Mouse (Mus musculus) hindbrain, embryonic 12.5 days (tissue): ENCODE data around the gene Zfp683. TPM values are rescaled to one million over a fixed set of nuclear protein-coding genes. Genes with fewer than 3 reads are reported as not detected.

Source experiments
- ATAC-seq: fragments of 200-750 bp; cut with Nextera tagmentation; 2 replicates; pipeline ENCODE4 v1.8.0; 2017; ENCODE audit warnings: moderate TSS enrichment; ENCODE audit not compliant: low FRiP score
- H3K27ac ChIP-seq: fragments of 300-500 bp; sonication (generic); 2 replicates; pipeline ENCODE4 v1.5.1; 2016; ENCODE audit warnings: mild to moderate bottlenecking
- H3K27me3 ChIP-seq: fragments of 300-500 bp; sonication (generic); 2 replicates; pipeline ENCODE4 v1.6.1; 2016; ENCODE audit warnings: mild to moderate bottlenecking
- H3K36me3 ChIP-seq: fragments of 300-500 bp; sonication (generic); 2 replicates; pipeline ENCODE4 v1.6.1; 2016; ENCODE audit warnings: mild to moderate bottlenecking
- H3K4me1 ChIP-seq: fragments of 300-500 bp; sonication (generic); 2 replicates; pipeline ENCODE4 v1.6.1; 2016
- H3K4me2 ChIP-seq: fragments of 300-500 bp; sonication (generic); replicated peaks from 2 replicates; pipeline ENCODE4 v1.6.1; 2016; ENCODE audit warnings: mild to moderate bottlenecking
- H3K4me3 ChIP-seq: fragments of 300-500 bp; sonication (generic); 2 replicates; pipeline ENCODE4 v1.5.1; 2016; ENCODE audit warnings: mild to moderate bottlenecking
- H3K9ac ChIP-seq: fragments of 300-500 bp; sonication (generic); 2 replicates; pipeline ENCODE4 v1.6.1; 2016; ENCODE audit warnings: mild to moderate bottlenecking, moderate library complexity
- H3K9me3 ChIP-seq: fragments of 300-500 bp; sonication (generic); replicated peaks from 2 replicates; pipeline ENCODE4 v1.6.1; 2016; ENCODE audit warnings: mild to moderate bottlenecking
- WGBS: fragments of 180-500 bp; shearing (Covaris S2); methylation state at CpG from one replicate; pipeline ENCODE4 v1.1.7; 2016; 5-methylcytosine and 5-hydroxymethylcytosine counted together
- polyA plus RNA-seq: library from polyadenylated mRNA; unstranded; fragments of >200 nt; fragmentation: Nextera tagmentation; extraction: Ambion mirVana; gene quantifications from 2 replicates; pipeline ENCODE4 v1.2.1, GENCODE M21; 2016

Zfp683 gene
- polyA plus RNA-seq, 1 experiment from 2014 or later = not detected

DNA sequence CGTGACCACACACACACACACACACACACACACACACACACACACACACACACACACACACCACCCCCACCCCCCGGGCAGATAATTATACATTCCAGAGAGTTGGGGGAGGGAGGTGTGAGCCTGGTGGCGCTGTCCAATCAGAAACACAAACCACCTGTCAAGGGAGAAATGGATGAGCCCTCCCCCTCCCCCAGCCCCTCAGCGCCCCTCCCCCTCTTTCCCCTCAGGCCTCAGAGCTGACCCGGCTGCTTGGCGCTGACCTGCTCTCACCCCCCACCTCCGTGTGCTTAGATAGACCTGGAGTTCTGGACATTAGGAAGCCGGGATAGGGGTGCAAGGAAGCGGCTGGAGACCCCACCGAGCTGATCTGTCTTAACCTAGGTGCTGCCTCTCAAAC, 34.4 kb upstream of the Zfp683 start:
- no peaks in the 10 kb centered on the region for H3K36me3 ChIP-seq
- peaks cover 4% of the 10 kb centered on the region; the same call in 1 of the 2 replicates for H3K27me3 ChIP-seq
- peak overlapping the region; percentile 62 for H3K4me2 ChIP-seq
- 0% methylated on average over 10 of the region's 10 CpGs for WGBS
- H3K27ac ChIP-seq = peak overlapping the region; percentile 80
- peak overlapping the region; percentile 38 for H3K4me3 ChIP-seq
- ATAC-seq = peak; percentile 57
- H3K4me1 ChIP-seq = peaks cover 46% of the 10 kb centered on the region
- H3K9me3 ChIP-seq = no peaks in the 10 kb centered on the region
- no peak overlapping the region for H3K9ac ChIP-seq

GRCm38 (mm10) chr4:134019641-134020351, 33.8 kb upstream of the Zfp683 start:
- H3K36me3 ChIP-seq = no peaks in the 10 kb centered on the region
- peak overlapping the region; percentile 62 for H3K4me2 ChIP-seq
- H3K27me3 ChIP-seq = peaks cover 4% of the 10 kb centered on the region; the same call in 1 of the 2 replicates
- peak overlapping the region; percentile 38 for H3K4me3 ChIP-seq
- H3K4me1 ChIP-seq = peaks cover 46% of the 10 kb centered on the region
- no peaks in the 10 kb centered on the region for H3K9me3 ChIP-seq
- peak overlapping the region; percentile 47; the same call in 1 of the 2 replicates for H3K9ac ChIP-seq
- peak; percentile 47 for ATAC-seq
- H3K27ac ChIP-seq = peak overlapping the region; percentile 80
- 2% methylated on average over 16 of the region's 16 CpGs for WGBS

DNA sequence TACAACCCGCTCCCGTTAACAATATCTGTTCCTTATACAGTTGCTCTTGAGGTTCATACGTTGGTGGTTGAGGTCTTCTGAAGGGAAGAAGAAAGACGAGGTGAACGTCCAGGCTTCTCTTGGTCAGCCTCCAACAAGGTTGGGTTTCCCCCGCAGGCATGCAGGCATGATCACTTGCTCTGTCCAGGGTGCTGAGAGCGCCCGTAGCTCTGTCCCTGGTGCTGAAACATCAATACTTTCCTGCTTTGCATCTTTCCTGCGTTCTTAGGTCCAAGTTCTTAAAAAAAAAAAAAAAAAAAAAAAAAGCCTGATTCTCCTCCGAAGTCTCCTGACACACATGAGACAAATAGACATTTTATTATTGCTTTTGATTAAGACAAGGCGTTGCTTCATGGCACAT, 33.0 kb upstream of the Zfp683 start:
- Histone ChIP-seq H3K4me3 (no peak overlapping the region), H3K9ac (no peak overlapping the region), H3K9me3 (no peaks in the 10 kb centered on the region), H3K36me3 (no peaks in the 10 kb centered on the region), H3K27ac (no peak overlapping the region), H3K27me3 (peaks cover 4% of the 10 kb centered on the region; the same call in 1 of the 2 replicates), H3K4me1 (peaks cover 44% of the 10 kb centered on the region), H3K4me2 (peak overlapping the region; percentile 62)
- no peak for ATAC-seq
- 4% methylated on average over 11 of the region's 11 CpGs for WGBS

GRCm38 (mm10) chr4:134025802-134026201, 27.8 kb upstream of the Zfp683 start:
- Histone ChIP-seq H3K36me3 (no peaks in the 10 kb centered on the region), H3K4me2 (no peak overlapping the region), H3K4me3 (no peak overlapping the region), H3K9ac (no peak overlapping the region), H3K9me3 (no peaks in the 10 kb centered on the region), H3K27ac (no peak overlapping the region), H3K27me3 (no peaks in the 10 kb centered on the region), H3K4me1 (no peaks in the 10 kb centered on the region)
- WGBS = 24% methylated on average over 9 of the region's 9 CpGs
- no peak for ATAC-seq

- Histone ChIP-seq H3K27me3 (no peaks in the 10 kb centered on the region), H3K4me2 (peak overlapping the region; percentile 21; the same call in 1 of the 2 replicates), H3K9ac (no peak overlapping the region), H3K36me3 (no peaks in the 10 kb centered on the region), H3K4me1 (no peaks in the 10 kb centered on the region), H3K9me3 (no peaks in the 10 kb centered on the region), H3K4me3 (no peak overlapping the region), H3K27ac (no peak overlapping the region)
- peak; percentile 50; the same call in 1 of the 2 replicates for ATAC-seq
- WGBS = 4% methylated on average over 16 of the region's 16 CpGs
Measured at GRCm38 (mm10) chr4:134035953-134036352, 17.7 kb upstream of the Zfp683 start.

GRCm38 (mm10) chr4:134041317-134042123, 12.1 kb upstream of the Zfp683 start:
- H3K36me3 ChIP-seq = no peaks in the 10 kb centered on the region
- H3K9me3 ChIP-seq = no peaks in the 10 kb centered on the region
- no peak overlapping the region for H3K4me3 ChIP-seq
- H3K27ac ChIP-seq = peak overlapping the region; percentile 57; the same call in 1 of the 2 replicates
- H3K4me2 ChIP-seq = no peak overlapping the region
- H3K27me3 ChIP-seq = no peaks in the 10 kb centered on the region
- ATAC-seq = peak; percentile 54
- no peak overlapping the region for H3K9ac ChIP-seq
- peaks cover 7% of the 10 kb centered on the region for H3K4me1 ChIP-seq
- 60% methylated on average over 9 of the region's 9 CpGs for WGBS

DNA sequence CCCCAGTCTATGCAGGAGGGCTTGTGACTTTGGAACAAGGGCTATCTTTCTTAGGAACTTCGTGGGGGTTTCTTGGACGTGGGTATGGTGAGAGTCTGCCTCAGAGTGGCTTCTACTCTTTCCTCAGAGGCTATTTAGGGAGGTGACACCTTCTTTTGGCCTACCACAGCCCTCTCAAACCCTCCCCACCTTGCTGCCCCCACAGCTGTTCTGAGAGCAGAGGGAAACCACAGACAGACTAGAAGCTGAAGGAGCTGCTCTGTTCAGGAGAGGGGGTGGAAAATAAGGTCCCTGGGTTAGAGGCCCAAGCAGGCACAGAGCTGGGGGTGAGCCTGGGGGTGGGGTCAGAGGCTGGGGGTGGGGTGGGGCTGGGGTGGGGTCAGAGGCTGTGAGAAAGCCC, 10.6 kb upstream of the Zfp683 start:
- Histone ChIP-seq H3K9ac (no peak overlapping the region; the same call in 1 of the 2 replicates), H3K4me2 (no peak overlapping the region), H3K4me3 (no peak overlapping the region), H3K27ac (no peak overlapping the region), H3K4me1 (peaks cover 7% of the 10 kb centered on the region), H3K9me3 (no peaks in the 10 kb centered on the region), H3K36me3 (no peaks in the 10 kb centered on the region), H3K27me3 (no peaks in the 10 kb centered on the region)
- ATAC-seq = no peak
- 60% methylated on average over 2 of the region's 2 CpGs for WGBS

- H3K4me3 ChIP-seq = no peak overlapping the region
- no peak overlapping the region for H3K27ac ChIP-seq
- H3K36me3 ChIP-seq = no peaks in the 10 kb centered on the region
- no peaks in the 10 kb centered on the region for H3K4me1 ChIP-seq
- no peaks in the 10 kb centered on the region for H3K27me3 ChIP-seq
- H3K9me3 ChIP-seq = no peaks in the 10 kb centered on the region
- H3K4me2 ChIP-seq = no peak overlapping the region
- 77% methylated on average over 5 of the region's 5 CpGs for WGBS
- no peak for ATAC-seq
- no peak overlapping the region for H3K9ac ChIP-seq
Measured at GRCm38 (mm10) chr4:134047648-134048047, 6.0 kb upstream of the Zfp683 start.

GRCm38 (mm10) chr4:134051912-134052311, 1.7 kb upstream of the Zfp683 start:
- Histone ChIP-seq H3K36me3 (no peaks in the 10 kb centered on the region), H3K27me3 (no peaks in the 10 kb centered on the region), H3K4me1 (no peaks in the 10 kb centered on the region), H3K4me3 (no peak overlapping the region), H3K27ac (no peak overlapping the region), H3K9me3 (no peaks in the 10 kb centered on the region), H3K9ac (no peak overlapping the region), H3K4me2 (no peak overlapping the region)
- WGBS = 85% methylated on average over 5 of the region's 5 CpGs
- ATAC-seq = no peak

DNA sequence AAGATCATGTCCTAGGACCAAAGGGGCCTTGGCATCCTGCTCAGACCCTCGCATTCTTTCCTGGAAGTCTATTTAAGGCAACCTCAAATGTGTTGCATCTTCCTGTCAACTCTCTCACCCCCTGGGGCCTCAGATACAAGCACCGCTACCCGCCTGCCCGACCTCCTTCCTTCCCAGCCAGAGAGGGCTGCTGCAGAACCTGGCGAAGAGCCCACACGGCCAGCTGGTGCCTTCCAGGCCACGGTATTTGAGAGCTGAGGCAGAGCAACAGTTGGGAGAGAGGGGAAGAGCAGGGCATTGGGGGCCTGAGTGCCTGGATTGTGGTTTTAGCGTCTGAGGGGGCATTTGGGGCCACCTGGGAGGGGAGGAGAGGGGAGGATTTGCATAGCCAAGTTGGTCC, 1.1 kb upstream of the Zfp683 start:
- no peak overlapping the region for H3K9ac ChIP-seq
- H3K27ac ChIP-seq = no peak overlapping the region
- no peak overlapping the region for H3K4me2 ChIP-seq
- WGBS = 35% methylated on average over 8 of the region's 8 CpGs
- H3K27me3 ChIP-seq = no peaks in the 10 kb centered on the region; the same call in 1 of the 2 replicates
- no peaks in the 10 kb centered on the region for H3K9me3 ChIP-seq
- no peaks in the 10 kb centered on the region for H3K4me1 ChIP-seq
- no peak overlapping the region for H3K4me3 ChIP-seq
- H3K36me3 ChIP-seq = no peaks in the 10 kb centered on the region
- no peak for ATAC-seq

- peak overlapping the region; percentile 26 for H3K4me2 ChIP-seq
- no peaks in the 10 kb centered on the region for H3K9me3 ChIP-seq
- H3K27me3 ChIP-seq = peaks cover 22% of the 10 kb centered on the region
- no peaks in the 10 kb centered on the region for H3K36me3 ChIP-seq
- no peak overlapping the region for H3K9ac ChIP-seq
- no peak overlapping the region for H3K27ac ChIP-seq
- no peaks in the 10 kb centered on the region for H3K4me1 ChIP-seq
- H3K4me3 ChIP-seq = no peak overlapping the region
- ATAC-seq = no peak
- WGBS = 29% methylated on average over 14 of the region's 14 CpGs
Measured at GRCm38 (mm10) chr4:134058166-134058715, 4.6 kb downstream of the Zfp683 start.

DNA sequence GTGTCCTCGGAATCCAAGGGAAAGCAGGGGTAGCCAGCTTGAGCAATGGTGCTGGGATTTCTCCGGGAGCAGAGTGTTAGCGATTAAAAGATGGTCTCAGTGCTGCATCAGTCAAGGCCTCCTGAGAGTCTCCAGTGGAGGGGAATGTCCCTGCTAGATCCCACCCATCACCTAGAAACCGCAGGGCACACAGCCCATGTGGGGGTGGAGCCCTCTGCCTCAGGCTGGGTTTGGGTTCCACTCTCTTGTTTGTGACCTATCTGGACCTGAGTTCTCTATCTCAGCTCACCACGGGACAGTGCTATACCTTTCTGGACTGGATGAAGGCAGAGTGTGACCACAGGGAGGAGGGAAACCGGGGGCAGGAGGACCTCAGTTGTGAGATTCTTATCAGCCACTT, 5.3 kb downstream of the Zfp683 start:
- no peaks in the 10 kb centered on the region for H3K9me3 ChIP-seq
- ATAC-seq = no peak
- no peak overlapping the region for H3K9ac ChIP-seq
- H3K27ac ChIP-seq = no peak overlapping the region
- H3K4me3 ChIP-seq = no peak overlapping the region
- H3K36me3 ChIP-seq = no peaks in the 10 kb centered on the region
- H3K4me2 ChIP-seq = no peak overlapping the region
- no peaks in the 10 kb centered on the region for H3K4me1 ChIP-seq
- peaks cover 22% of the 10 kb centered on the region for H3K27me3 ChIP-seq
- 76% methylated on average over 6 of the region's 6 CpGs for WGBS
